Mouse (Mus musculus) CH12.LX (cell line): ENCODE measurements around the gene Vmn1r219.

ENCODE experiments used
- CHD1 ChIP-seq: IDR thresholded peaks from 2 replicates; pipeline ENCODE4 v1.6.1; 2012; ENCODE audit warnings: low read depth, low read length, improper control_type of control experiment, inconsistent platforms
- CHD2 ChIP-seq: IDR thresholded peaks from 2 replicates; pipeline ENCODE4 v1.6.1; 2011; ENCODE audit warnings: low read length, improper control_type of control experiment
- CTCF ChIP-seq, 2 experiments: IDR thresholded peaks in 1 of 2; conservative IDR thresholded peaks in 1 of 2; 2 replicates each; pipeline ENCODE4 v1.5.1; 2011 to 2012; ENCODE audit warnings: low read depth in 2 of 2, low read length in 2 of 2, improper control_type of control experiment in 1 of 2, inconsistent platforms in 1 of 2, mild to moderate bottlenecking in 1 of 2, moderate library complexity in 1 of 2
- EP300 ChIP-seq: IDR thresholded peaks from 2 replicates; pipeline ENCODE4 v1.6.1; 2011; ENCODE audit warnings: low read length, improper control_type of control experiment
- JUND ChIP-seq: conservative IDR thresholded peaks from 2 replicates; pipeline ENCODE4 v1.6.1; 2011; ENCODE audit warnings: low read depth, low read length, improper control_type of control experiment
- POLR2A ChIP-seq: IDR thresholded peaks from 2 replicates; pipeline ENCODE4 v1.6.1; 2011; ENCODE audit warnings: low read depth, mild to moderate bottlenecking, improper control_type of control experiment, low read length
- RCOR1 ChIP-seq: conservative IDR thresholded peaks from 2 replicates; pipeline ENCODE4 v1.6.1; 2012; ENCODE audit warnings: low read depth, mild to moderate bottlenecking, inconsistent platforms, low read length, improper control_type of control experiment
- TCF12 ChIP-seq: IDR thresholded peaks from 2 replicates; pipeline ENCODE4 v1.6.1; 2014; ENCODE audit warnings: low read depth, mild to moderate bottlenecking, inconsistent platforms, low read length, improper control_type of control experiment
- USF1 ChIP-seq: IDR thresholded peaks from 2 replicates; pipeline ENCODE4 v1.6.1; 2014; ENCODE audit warnings: low read depth, mild to moderate bottlenecking, inconsistent platforms, low read length, improper control_type of control experiment

GRCm38 (mm10) chr13:23133099-23133498, 26.0 kb upstream of the Vmn1r219 start, which contains the start of gene Vmn1r218:
- no peak for TF ChIP-seq POLR2A
- TF ChIP-seq CTCF (conservative IDR thresholded peaks at IDR 0.05 in 1 of 2, IDR thresholded peaks at IDR 0.05 in 1 of 2; ENCODE audit: low read depth in 2 of 2, low read length in 2 of 2) = no peak
- no peak for TF ChIP-seq TCF12
- TF ChIP-seq CHD2 = no peak
- TF ChIP-seq JUND = no peak
- no peak for TF ChIP-seq CHD1
- no peak for TF ChIP-seq USF1
- TF ChIP-seq EP300 = no peak
- no peak for TF ChIP-seq RCOR1
